Mouse (Mus musculus): ENCODE data around the gene Tecpr1. TPM values are rescaled to one million over a fixed set of nuclear protein-coding genes. Genes with fewer than 3 reads are reported as not detected.

Gene Tecpr1
- polyA plus RNA-seq, 1 experiment from 2014 or later: 26.1 TPM

DNA sequence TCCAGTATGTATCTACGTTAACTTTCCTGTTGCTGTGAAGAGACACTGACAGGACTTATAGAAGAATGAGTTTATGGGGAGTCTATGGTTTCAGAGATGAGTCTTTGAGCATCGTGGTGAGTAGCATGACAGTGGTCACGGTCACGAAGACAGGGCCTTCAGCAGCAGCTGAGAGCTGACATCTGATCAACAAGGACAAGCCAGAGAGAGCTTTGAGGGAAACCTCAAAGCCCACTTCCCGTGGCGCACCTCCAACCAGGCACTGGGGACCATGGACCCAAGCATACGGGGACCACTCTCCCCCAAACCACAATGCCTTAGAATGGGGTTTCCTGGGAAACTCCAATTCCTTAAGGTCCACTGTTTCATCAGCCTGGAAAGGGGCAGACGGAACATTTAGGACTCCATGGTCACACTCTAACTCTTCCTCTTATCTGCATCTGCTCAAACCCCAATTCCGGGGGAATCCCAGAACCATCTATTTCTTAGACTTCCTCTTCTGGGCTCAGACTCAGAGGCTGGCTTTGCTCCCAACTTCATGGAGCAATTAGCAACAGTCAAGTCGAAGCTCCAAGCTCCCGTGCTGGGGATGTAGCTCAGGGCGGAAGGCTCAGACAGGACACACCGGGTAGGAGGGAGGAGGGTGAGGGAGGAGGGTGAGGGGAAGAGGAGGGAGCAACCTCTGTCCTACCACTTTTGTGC, 28.6 kb upstream of the Tecpr1 start:
- H3K9me3 ChIP-seq (replicated peaks): 0 out of 2 replicates have a peak, but pooled peaks cover 3% of the 10 kb centered on the region
- H3K27me3 ChIP-seq: no peaks in the 10 kb centered on the region
- H3K4me2 ChIP-seq (replicated peaks): no peak overlapping the region
- H3K4me3 ChIP-seq (replicated peaks): no peak overlapping the region
- H3K9ac ChIP-seq: no peak overlapping the region
- H3K4me1 ChIP-seq: peaks cover 19% of the 10 kb centered on the region
- no peak for ATAC-seq (ENCODE audit: insufficient number of reproducible peaks, low FRiP score, low TSS enrichment, low read depth)
- no peaks in the 10 kb centered on the region for H3K36me3 ChIP-seq
- H3K27ac ChIP-seq (replicated peaks): no peak overlapping the region
- 79% methylated on average over 13 of the region's 13 CpGs for WGBS

DNA sequence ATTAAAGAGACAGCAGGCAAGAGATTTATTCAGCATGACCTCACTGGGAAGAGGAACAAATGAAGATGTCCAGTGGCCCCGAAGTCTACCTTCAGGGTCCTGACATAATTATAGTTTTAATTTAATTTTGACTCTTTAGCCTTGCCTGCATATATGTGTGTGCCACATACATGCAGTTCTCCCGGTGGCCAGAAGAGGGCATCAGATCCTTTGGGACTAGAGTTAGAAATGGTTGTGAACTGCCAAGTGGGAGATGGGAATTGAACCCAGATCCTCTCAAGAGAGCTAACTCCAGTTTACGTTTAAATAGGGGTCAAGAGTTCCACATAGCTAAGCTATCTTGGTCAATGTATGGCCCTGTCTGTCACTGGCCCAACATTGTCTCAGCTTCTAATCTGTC, 26.5 kb upstream of the Tecpr1 start:
- Histone ChIP-seq H3K4me2 (replicated peaks) (no peak overlapping the region), H3K4me1 (peaks cover 10% of the 10 kb centered on the region), H3K4me3 (replicated peaks) (no peak overlapping the region), H3K9me3 (replicated peaks) (0 out of 2 replicates have a peak, but pooled peaks cover 3% of the 10 kb centered on the region), H3K27me3 (no peaks in the 10 kb centered on the region), H3K36me3 (no peaks in the 10 kb centered on the region), H3K9ac (no peak overlapping the region), H3K27ac (replicated peaks) (no peak overlapping the region)
- ATAC-seq (ENCODE audit: insufficient number of reproducible peaks, low FRiP score, low TSS enrichment, low read depth): no peak
- WGBS: 76% methylated on average over 3 of the region's 3 CpGs

DNA sequence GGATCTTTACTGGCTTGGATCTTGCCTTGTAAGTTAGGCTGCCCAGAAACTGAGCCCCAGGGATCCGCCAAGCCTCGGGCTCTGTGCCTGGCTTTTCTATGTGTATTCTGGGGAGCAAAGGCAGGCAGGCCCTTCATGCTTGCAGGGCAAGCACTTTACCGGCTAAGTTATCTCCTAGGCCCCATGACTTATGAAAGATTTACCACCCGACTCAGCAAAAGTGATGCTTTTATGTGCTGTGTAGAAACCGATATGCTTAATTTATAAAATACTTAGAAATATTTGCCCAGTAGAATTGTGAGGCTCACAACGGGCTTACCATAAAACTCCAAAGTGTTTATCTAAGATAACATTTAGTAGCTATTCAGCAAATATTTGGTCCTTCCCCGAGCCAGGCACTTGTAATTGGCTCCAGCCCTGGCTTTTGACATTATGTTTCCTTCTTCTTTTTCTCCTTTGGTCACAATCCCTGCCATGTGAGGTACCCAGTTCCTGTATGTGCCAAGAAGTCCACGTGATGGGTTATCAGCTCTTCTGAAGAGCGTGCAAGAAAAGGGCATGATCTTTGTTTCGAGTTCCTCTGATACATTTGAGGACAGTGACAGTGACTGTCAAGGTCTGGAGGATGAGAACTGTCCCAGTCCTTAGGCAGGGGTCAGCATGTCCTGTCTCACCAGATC, 24.6 kb upstream of the Tecpr1 start:
- H3K9ac ChIP-seq: no peak overlapping the region
- WGBS: 48% methylated on average over 10 of the region's 10 CpGs
- no peak for ATAC-seq (ENCODE audit: insufficient number of reproducible peaks, low FRiP score, low TSS enrichment, low read depth)
- H3K4me1 ChIP-seq: peaks cover 7% of the 10 kb centered on the region
- H3K4me2 ChIP-seq (replicated peaks): no peak overlapping the region
- H3K36me3 ChIP-seq: no peaks in the 10 kb centered on the region
- 0 out of 2 replicates have a peak, but pooled peaks cover 3% of the 10 kb centered on the region for H3K9me3 ChIP-seq (replicated peaks)
- H3K27ac ChIP-seq (replicated peaks): no peak overlapping the region
- H3K27me3 ChIP-seq: no peaks in the 10 kb centered on the region
- H3K4me3 ChIP-seq (replicated peaks): no peak overlapping the region

DNA sequence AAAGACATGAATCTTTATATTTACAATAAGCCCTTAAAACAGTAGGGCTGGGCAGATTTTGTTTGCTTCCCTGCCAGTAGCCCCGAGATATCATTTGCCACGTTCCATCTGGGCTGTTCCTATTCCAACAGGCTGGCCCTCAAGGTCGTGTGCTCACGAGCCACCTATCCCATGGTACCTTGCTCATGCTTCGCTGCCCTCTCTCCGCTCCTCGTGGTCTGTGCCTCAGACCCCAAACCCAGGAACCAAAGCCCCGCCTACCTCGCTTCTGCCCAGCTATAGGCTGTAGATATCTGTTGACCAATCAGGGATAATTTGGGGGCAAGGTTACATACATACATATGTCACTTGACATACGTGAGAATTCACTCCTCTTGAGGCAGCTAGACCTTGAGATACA, 23.9 kb upstream of the Tecpr1 start:
- H3K27ac ChIP-seq (replicated peaks): no peak overlapping the region; the same call in 1 of the 2 replicates

DNA sequence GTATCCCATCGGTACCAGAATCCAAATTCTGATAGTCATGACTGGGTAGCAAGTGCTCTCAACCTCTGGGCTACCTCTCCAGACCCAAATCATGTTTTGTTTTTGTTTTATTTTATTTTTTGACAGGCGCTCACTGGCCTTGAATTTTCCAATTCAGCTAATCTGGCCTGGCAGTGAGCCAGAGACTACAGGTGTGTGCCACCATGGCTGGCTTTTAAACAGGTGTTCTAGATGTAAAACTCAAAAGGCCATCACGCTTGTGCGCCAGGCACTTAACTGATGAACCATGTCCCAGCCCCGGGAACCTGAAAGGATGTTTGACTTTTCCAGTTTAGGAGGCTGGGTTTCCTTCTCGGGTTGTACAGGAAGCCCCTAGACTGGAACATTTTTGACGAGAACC, 23.3 kb upstream of the Tecpr1 start:
- Histone ChIP-seq H3K27ac (replicated peaks) (no peak overlapping the region), H3K36me3 (no peaks in the 10 kb centered on the region), H3K4me2 (replicated peaks) (no peak overlapping the region), H3K9me3 (replicated peaks) (0 out of 2 replicates have a peak, but pooled peaks cover 3% of the 10 kb centered on the region), H3K4me1 (peaks cover 7% of the 10 kb centered on the region), H3K27me3 (no peaks in the 10 kb centered on the region), H3K4me3 (replicated peaks) (no peak overlapping the region), H3K9ac (no peak overlapping the region)
- WGBS: 59% methylated on average over 7 of the region's 7 CpGs
- no peak for ATAC-seq (ENCODE audit: insufficient number of reproducible peaks, low FRiP score, low TSS enrichment, low read depth)

More for the DNA sequence above, 23.9 kb upstream of the Tecpr1 start:
- Histone ChIP-seq H3K9me3 (replicated peaks) (0 out of 2 replicates have a peak, but pooled peaks cover 3% of the 10 kb centered on the region), H3K27me3 (no peaks in the 10 kb centered on the region), H3K9ac (no peak overlapping the region), H3K36me3 (no peaks in the 10 kb centered on the region), H3K4me3 (replicated peaks) (no peak overlapping the region), H3K4me2 (replicated peaks) (no peak overlapping the region), H3K4me1 (peaks cover 7% of the 10 kb centered on the region)
- ATAC-seq (ENCODE audit: insufficient number of reproducible peaks, low FRiP score, low TSS enrichment, low read depth): no peak
- WGBS: 61% methylated on average over 10 of the region's 10 CpGs

DNA sequence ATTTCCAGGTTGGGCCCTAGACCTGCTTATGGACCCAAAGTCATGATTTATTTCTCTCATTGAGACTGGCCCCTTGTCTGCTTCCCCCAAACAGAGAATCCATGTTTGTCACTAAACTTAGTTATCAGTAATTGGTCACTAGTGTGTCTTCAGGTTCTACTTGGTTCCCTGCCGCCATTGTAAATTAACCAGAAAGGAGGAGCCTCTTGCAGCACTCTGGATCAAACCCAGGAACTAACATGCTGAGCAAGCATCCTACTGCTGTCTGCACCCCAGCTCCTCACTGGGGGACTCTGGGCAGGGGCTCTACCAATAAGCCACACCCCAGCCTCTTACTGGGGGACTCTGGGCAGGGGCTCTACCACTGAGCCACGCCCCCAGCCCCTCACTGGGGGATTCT, 22.2 kb upstream of the Tecpr1 start:
- H3K4me2 ChIP-seq (replicated peaks): no peak overlapping the region
- no peak for ATAC-seq (ENCODE audit: insufficient number of reproducible peaks, low FRiP score, low TSS enrichment, low read depth)
- H3K9ac ChIP-seq: no peak overlapping the region
- H3K4me1 ChIP-seq: peaks cover 7% of the 10 kb centered on the region
- H3K36me3 ChIP-seq: no peaks in the 10 kb centered on the region
- no peaks in the 10 kb centered on the region for H3K27me3 ChIP-seq
- H3K4me3 ChIP-seq (replicated peaks): no peak overlapping the region
- WGBS: 85% methylated on average over 2 of the region's 2 CpGs
- H3K9me3 ChIP-seq (replicated peaks): 0 out of 2 replicates have a peak, but pooled peaks cover 3% of the 10 kb centered on the region
- H3K27ac ChIP-seq (replicated peaks): no peak overlapping the region

DNA sequence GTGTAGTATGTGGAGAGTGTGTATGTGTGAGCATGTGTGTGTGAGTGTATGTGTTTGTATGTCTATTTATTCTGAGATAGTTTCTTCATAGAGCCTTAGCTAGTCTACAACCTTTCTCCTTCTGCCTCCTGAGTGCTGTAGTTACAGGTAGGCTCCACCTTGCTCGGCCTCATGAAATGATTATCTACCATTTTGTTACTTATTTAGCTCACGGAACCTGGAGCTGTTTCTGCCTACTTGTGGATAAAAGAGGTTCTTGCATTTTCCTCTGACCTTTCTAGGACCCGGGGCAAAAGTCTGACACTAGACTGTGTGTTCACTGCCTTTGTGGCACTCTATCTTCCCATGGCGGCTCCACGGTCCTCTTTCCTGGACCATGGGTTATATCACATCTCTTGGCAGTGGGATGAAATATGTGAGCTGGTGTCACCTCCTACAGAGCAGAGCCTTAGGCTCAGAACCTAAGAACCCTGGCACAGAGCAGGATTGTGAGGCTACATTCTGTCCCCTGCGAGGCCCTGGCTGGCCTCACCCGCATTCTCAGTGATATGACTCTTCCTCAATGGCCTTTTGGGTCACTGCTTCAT, 20.6 kb upstream of the Tecpr1 start, which contains the start of gene Bri3:
Gene Bri3, plus strand, starts transcription at position 537 of the 587 bp plus-strand sequence.
- 97% methylated on average over 7 of the region's 7 CpGs for WGBS
- H3K4me1 ChIP-seq: peaks cover 7% of the 10 kb centered on the region
- H3K4me3 ChIP-seq (replicated peaks): no peak within 1 kb of the TSS
- H3K27ac ChIP-seq (replicated peaks): no peak within 1 kb of the TSS
- no peaks in the 10 kb centered on the region for H3K36me3 ChIP-seq
- no peak within 1 kb of the TSS for H3K4me2 ChIP-seq (replicated peaks)
- no peak for ATAC-seq (ENCODE audit: insufficient number of reproducible peaks, low FRiP score, low TSS enrichment, low read depth)
- H3K27me3 ChIP-seq: no peaks in the 10 kb centered on the region
- H3K9ac ChIP-seq: no peak within 1 kb of the TSS
- H3K9me3 ChIP-seq (replicated peaks): no peaks in the 10 kb centered on the region

DNA sequence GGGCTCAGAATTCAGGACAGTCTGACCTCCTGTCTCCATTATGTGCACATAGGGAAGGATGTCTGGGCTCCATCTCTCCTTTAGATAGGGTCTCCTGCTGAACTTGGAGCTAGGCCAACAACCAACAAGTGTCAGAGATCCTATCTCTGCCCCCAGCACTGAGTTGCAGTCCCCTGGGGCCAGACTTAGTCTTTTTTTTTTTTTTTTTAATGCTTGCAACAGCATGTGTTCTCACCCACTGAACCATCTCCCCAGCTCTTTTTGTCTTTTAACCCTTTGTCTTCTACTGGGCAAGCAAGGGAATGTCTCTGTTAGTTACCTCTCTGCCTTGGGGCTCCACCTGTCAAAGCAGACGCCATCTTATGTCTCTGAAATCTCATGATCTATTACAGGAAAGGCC, 15.6 kb upstream of the Tecpr1 start:
- no peak for ATAC-seq (ENCODE audit: insufficient number of reproducible peaks, low FRiP score, low TSS enrichment, low read depth)
- no peaks in the 10 kb centered on the region for H3K4me1 ChIP-seq
- no peak overlapping the region for H3K9ac ChIP-seq
- H3K4me2 ChIP-seq (replicated peaks): no peak overlapping the region
- 58% methylated on average over 1 of the region's 1 CpGs for WGBS
- H3K27me3 ChIP-seq: no peaks in the 10 kb centered on the region
- no peaks in the 10 kb centered on the region for H3K9me3 ChIP-seq (replicated peaks)
- H3K27ac ChIP-seq (replicated peaks): no peak overlapping the region
- H3K4me3 ChIP-seq (replicated peaks): no peak overlapping the region
- H3K36me3 ChIP-seq: no peaks in the 10 kb centered on the region

DNA sequence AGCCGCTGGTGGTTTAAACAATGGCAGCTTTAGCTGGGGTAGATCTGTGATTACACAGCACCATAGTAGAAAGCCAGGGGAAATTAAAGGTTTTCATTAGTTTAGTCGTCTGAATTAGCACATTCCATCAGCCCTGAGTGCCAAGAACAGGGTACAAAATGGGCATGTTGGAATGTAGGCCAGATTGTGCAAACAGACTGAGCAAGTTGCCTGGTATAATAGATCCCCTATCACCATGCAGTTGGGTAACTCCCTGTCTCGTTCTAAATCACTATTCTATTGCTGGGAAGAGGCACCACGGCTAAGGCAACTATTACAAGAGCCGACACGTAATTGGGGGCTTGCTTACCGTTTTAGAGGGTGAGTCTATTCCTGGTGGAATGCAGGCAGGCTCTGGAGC, 11.3 kb upstream of the Tecpr1 start:
- 71% methylated on average over 7 of the region's 7 CpGs for WGBS
- Histone ChIP-seq H3K4me1 (no peaks in the 10 kb centered on the region), H3K27ac (replicated peaks) (no peak overlapping the region), H3K4me3 (replicated peaks) (no peak overlapping the region), H3K36me3 (no peaks in the 10 kb centered on the region), H3K4me2 (replicated peaks) (no peak overlapping the region), H3K27me3 (no peaks in the 10 kb centered on the region), H3K9me3 (replicated peaks) (no peaks in the 10 kb centered on the region), H3K9ac (no peak overlapping the region)
- no peak for ATAC-seq (ENCODE audit: insufficient number of reproducible peaks, low FRiP score, low TSS enrichment, low read depth)

DNA sequence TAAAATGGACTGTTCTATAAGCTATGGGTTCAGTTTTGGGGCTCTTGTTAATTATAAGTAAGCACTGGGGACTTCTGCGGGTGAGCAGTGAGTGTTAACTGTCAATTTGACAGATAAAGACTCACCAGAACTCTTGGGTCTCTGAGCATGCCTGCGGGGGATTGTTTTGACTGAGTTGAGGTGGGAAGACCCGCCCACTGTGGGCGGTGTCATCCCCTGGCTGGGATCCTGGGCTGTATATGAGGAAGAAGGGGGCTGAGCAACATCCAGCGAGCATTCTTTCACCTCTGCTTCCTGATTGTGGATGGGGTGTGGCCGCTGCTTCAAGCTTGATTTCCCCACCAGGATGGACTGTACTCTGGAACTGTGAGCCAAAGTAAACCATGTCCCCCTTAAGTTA, 10.8 kb upstream of the Tecpr1 start:
- Histone ChIP-seq H3K27me3 (no peaks in the 10 kb centered on the region), H3K27ac (replicated peaks) (no peak overlapping the region), H3K4me3 (replicated peaks) (no peak overlapping the region), H3K9ac (no peak overlapping the region), H3K4me1 (no peaks in the 10 kb centered on the region), H3K9me3 (replicated peaks) (no peaks in the 10 kb centered on the region), H3K36me3 (no peaks in the 10 kb centered on the region), H3K4me2 (replicated peaks) (no peak overlapping the region)
- ATAC-seq (ENCODE audit: insufficient number of reproducible peaks, low FRiP score, low TSS enrichment, low read depth): no peak
- WGBS: 73% methylated on average over 6 of the region's 6 CpGs

DNA sequence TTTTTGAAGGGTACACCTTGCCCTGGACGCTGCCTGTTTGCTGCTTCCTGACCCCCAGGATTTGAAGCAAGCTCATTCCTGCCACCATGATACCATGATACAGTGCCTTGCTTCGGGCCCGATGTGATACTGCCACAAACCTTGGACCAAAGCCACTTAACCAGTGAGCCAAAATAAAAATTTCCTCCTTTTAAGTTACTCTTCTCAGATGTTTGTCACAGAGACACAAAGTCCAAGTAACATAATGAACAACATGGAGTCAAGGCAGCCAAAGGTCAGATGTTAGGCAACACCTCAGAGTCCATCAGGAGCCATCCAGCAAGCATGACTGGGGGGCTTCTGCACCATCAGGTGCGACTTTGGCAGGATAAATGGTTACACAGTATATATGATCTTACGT, 9.1 kb upstream of the Tecpr1 start:
- H3K27ac ChIP-seq (replicated peaks): no peak overlapping the region
- WGBS: 91% methylated on average over 5 of the region's 5 CpGs
- H3K4me2 ChIP-seq (replicated peaks): no peak overlapping the region
- H3K9me3 ChIP-seq (replicated peaks): no peaks in the 10 kb centered on the region
- no peak overlapping the region for H3K4me3 ChIP-seq (replicated peaks)
- no peaks in the 10 kb centered on the region for H3K4me1 ChIP-seq
- no peaks in the 10 kb centered on the region for H3K36me3 ChIP-seq
- ATAC-seq (ENCODE audit: insufficient number of reproducible peaks, low FRiP score, low TSS enrichment, low read depth): no peak
- no peak overlapping the region for H3K9ac ChIP-seq
- no peaks in the 10 kb centered on the region for H3K27me3 ChIP-seq
